Mouse (Mus musculus) central nervous system, embryonic 14 days (tissue): Measurements from ENCODE around the gene Nfkbie. TPM values are rescaled to one million over a fixed set of nuclear protein-coding genes. Genes with fewer than 3 reads are reported as not detected.

Experiments used
- polyA plus RNA-seq: library from polyadenylated mRNA; depleted of rRNA; stranded (reverse); fragments of >200 nt; gene quantifications from 2 replicates; pipeline ENCODE4 v1.2.3, GENCODE M21; 2012; rRNA removed

Nfkbie gene
- 3.1 and 3.6 TPM in 2 replicates for polyA plus RNA-seq

GRCm38 (mm10) chr17:45555452-45556106, at the start of gene Nfkbie:
Nfkbie (plus strand) TSS chr17:45555703.

GRCm38 (mm10) chr17:45506700-45507189, 48.8 kb upstream of the Nfkbie start, which contains the start of gene Aars2:
Aars2 (plus strand) TSS chr17:45506841.

GRCm38 (mm10) chr17:45523263-45523662, 32.2 kb upstream of the Nfkbie start, which contains the start of gene Tcte1:
Tcte1 (plus strand) TSS chr17:45523434.

GRCm38 (mm10) chr17:45549617-45550181, 5.8 kb upstream of the Nfkbie start, which contains the start of gene Tmem151b:
Tmem151b (minus strand) TSS chr17:45549677.

GRCm38 (mm10) chr17:45563655-45564530, 8.4 kb downstream of the Nfkbie start, which contains the start of gene Slc35b2:
Slc35b2 (plus strand) TSS chr17:45563874.

GRCm38 (mm10) chr17:45573087-45573779, 17.7 kb downstream of the Nfkbie start, which contains the start of gene Hsp90ab1:
Hsp90ab1 (minus strand) TSS chr17:45573271.

GRCm38 (mm10) chr17:45599446-45600242, 44.1 kb downstream of the Nfkbie start, which contains the start of gene Slc29a1:
Slc29a1 (minus strand) TSS chr17:45599606.

GRCm38 (mm10) chr17:45601877-45602304, 46.4 kb downstream of the Nfkbie start, which contains the start of gene Mymx:
Mymx (minus strand) TSS chr17:45602102.

Other genes with a start within 250 kb of the Nfkbie start
- 46.0 and 46.7 TPM in 2 replicates for gene Cdc5l, start 122.0 kb upstream of the Nfkbie start, polyA plus RNA-seq
- gene Spats1, start 80.3 kb upstream of the Nfkbie start, polyA plus RNA-seq, result 0.57 and 0.85 TPM in 2 replicates
- gene Aars2, start 48.9 kb upstream of the Nfkbie start, polyA plus RNA-seq, result 22.7 and 22.8 TPM in 2 replicates
- 0.52 and 0.53 TPM in 2 replicates for gene Tcte1, start 32.3 kb upstream of the Nfkbie start, polyA plus RNA-seq
- 27.9 and 29.9 TPM in 2 replicates for gene Tmem151b, start 6.0 kb upstream of the Nfkbie start, polyA plus RNA-seq
- 68.9 and 77.4 TPM in 2 replicates for gene Slc35b2, start 8.2 kb downstream of the Nfkbie start, polyA plus RNA-seq
- gene Hsp90ab1, start 17.6 kb downstream of the Nfkbie start, polyA plus RNA-seq, result 1,024 and 1,065 TPM in 2 replicates
- gene Slc29a1, start 43.9 kb downstream of the Nfkbie start, polyA plus RNA-seq, result 47.3 and 50.7 TPM in 2 replicates
- 0.45 and 8.2 TPM in 2 replicates for gene Mymx, start 46.4 kb downstream of the Nfkbie start, polyA plus RNA-seq
- 0.06 and 1.9 TPM in 2 replicates for gene Capn11, start 103.6 kb downstream of the Nfkbie start, polyA plus RNA-seq
- 87.6 and 93.0 TPM in 2 replicates for gene Mrpl14, start 130.6 kb downstream of the Nfkbie start, polyA plus RNA-seq
- 247 and 260 TPM in 2 replicates for gene Tmem63b, start 131.2 kb downstream of the Nfkbie start, polyA plus RNA-seq
- gene 1600014C23Rik, start 178.1 kb downstream of the Nfkbie start, polyA plus RNA-seq, result 0.24 TPM in 1 of 2 replicates, not detected in the other